Comparison of ENCODE assay signal across 23 mouse cellular contexts in genomic region chr5:5005633-5006032, GRCm38 (mm10).
A peak's percentile ranks its signal among the peaks of the same experiment; 100 is the strongest.
DNase-seq lines count a peak whose midpoint lies in the region; TF ChIP-seq lines count a peak whose summit lies in the region.
"Had no signal": no experiment of that assay in that cellular context is flagged by ENCODE, and none has a peak within 500 bp of the region (broad histone marks: within the 10 kb centered on the region; RNA-seq: fewer than 3 reads in every experiment).

No protein-coding gene starts in this region.

- H3K79me2 ChIP-seq in CH12.LX (replicated peaks; ENCODE audit: control insufficient read depth, extremely low read depth, insufficient read depth, poor library complexity, severe bottlenecking) (no peaks in the 10 kb centered on the region), myocyte (ENCODE audit: control insufficient read depth, insufficient read depth) (no peaks in the 10 kb centered on the region)

- H3K27me3 ChIP-seq in CH12.LX (replicated peaks) = no peaks in the 10 kb centered on the region
- H3K27me3 ChIP-seq in myocyte (ENCODE audit: control insufficient read depth, insufficient read depth, insufficient read length) = no peaks in the 10 kb centered on the region
- H3K27me3 ChIP-seq: embryonic facial prominence, embryonic 12.5 days; forebrain, embryonic 13.5 days; forebrain, embryonic 15.5 days; Patski had no signal

- no peak overlapping the region for H3K4me3 ChIP-seq in left cerebral cortex, adult 2 months
- H3K4me3 ChIP-seq in CH12.LX (replicated peaks in 1 of 3; ENCODE audit: low read depth in 2 of 3, low read length in 2 of 3, poor library complexity in 1 of 3) = no peak overlapping the region
- H3K4me3 ChIP-seq in myocyte = no peak overlapping the region
- H3K4me3 ChIP-seq: embryonic facial prominence, embryonic 10.5 days; embryonic facial prominence, embryonic 12.5 days; forebrain, embryonic 13.5 days; forebrain, embryonic 15.5 days had no signal

- TF ChIP-seq RAD21 in CH12.LX (IDR thresholded peaks at IDR 0.05; ENCODE audit: low read depth, low read length) = no peak

- dilution Hi-C loops in CH12.LX (cut with MboI; ENCODE audit: extremely low pct_ligation_motif_present, extremely low pct_unique_long_range_greater_than_20kb, low sequenced_read_pairs) = no loop called here

- no peak overlapping the region for H3ac ChIP-seq in myocyte (ENCODE audit: control insufficient read depth, insufficient read length)

- peaks cover 4 to 18% of the 10 kb centered on the region in 2 experiments; a peak in 2 of 4 replicates for H3K4me1 ChIP-seq in CH12.LX (ENCODE audit: control insufficient read depth in 1 of 2, insufficient read depth in 2 of 2)
- H3K4me1 ChIP-seq: embryonic facial prominence, embryonic 10.5 days; embryonic facial prominence, embryonic 12.5 days had no signal

- peak overlapping the region; percentile 3; the same call in 1 of the 2 replicates for H3K27ac ChIP-seq in left cerebral cortex, adult 2 months
- no peak overlapping the region for H3K27ac ChIP-seq in CH12.LX (ENCODE audit: insufficient read depth, low read depth)
- H3K27ac ChIP-seq: embryonic facial prominence, embryonic 10.5 days; embryonic facial prominence, embryonic 12.5 days; forebrain, embryonic 13.5 days; forebrain, embryonic 15.5 days had no signal

- no peak for DNase-seq in left cerebral cortex, adult 2 months (ENCODE audit: extremely low spot score in 1 of 2, low spot score in 2 of 2)
- DNase-seq in left cerebral cortex, adult 9 months (ENCODE audit: low spot score in 2 of 2) = no peak
- DNase-seq in CH12.LX (ENCODE audit: extremely low read depth) (peak; percentile 10), adipocyte (ENCODE audit: low spot score) (peak; percentile 12)
- DNase-seq in ovary, postnatal 14 days (ENCODE audit: low spot score) = no peak
- DNase-seq in kidney, adult 11 months = no peak
- no peak for DNase-seq in layer of hippocampus, adult 18-20 months (ENCODE audit: low spot score in 2 of 2)
- DNase-seq: adrenal gland, adult 2 months; adrenal gland, postnatal 10 days; adrenal gland, postnatal 25 days; B cell, adult 2 months; cerebellum, adult 11-12 months; cerebellum, adult 2 months; cerebellum, adult 9-10 months; cerebellum, postnatal 10 days; cerebellum, postnatal 25 days; forebrain, postnatal 0 days had no signal

- in situ Hi-C loops in CH12.LX (cut with MboI; ENCODE audit: low pct_ligation_motif_present, low pct_unique_long_range_greater_than_20kb, low sequenced_read_pairs) = no loop called here

- H3K4me2 ChIP-seq in CH12.LX (ENCODE audit: insufficient read depth, low read depth, poor library complexity, severe bottlenecking) (no peak overlapping the region), myocyte (ENCODE audit: low read depth) (no peak overlapping the region)
- H3K4me2 ChIP-seq: embryonic facial prominence, embryonic 12.5 days; forebrain, embryonic 13.5 days; forebrain, embryonic 15.5 days had no signal

- TF ChIP-seq EP300 in CH12.LX (IDR thresholded peaks at IDR 0.05; ENCODE audit: low read length) = no peak

- no peaks in the 10 kb centered on the region for H3K9me3 ChIP-seq in CH12.LX (replicated peaks; ENCODE audit: low read length)
- H3K9me3 ChIP-seq: embryonic facial prominence, embryonic 10.5 days; embryonic facial prominence, embryonic 12.5 days; forebrain, embryonic 13.5 days; forebrain, embryonic 15.5 days had no signal

- no peak overlapping the region for H3K9ac ChIP-seq in CH12.LX (ENCODE audit: insufficient read depth, low read depth)
- H3K9ac ChIP-seq: embryonic facial prominence, embryonic 12.5 days; forebrain, embryonic 13.5 days; forebrain, embryonic 15.5 days; forebrain, postnatal 0 days had no signal

- peaks cover 0 to 4% of the 10 kb centered on the region in 2 experiments for H3K36me3 ChIP-seq in CH12.LX (replicated peaks in 1 of 2; ENCODE audit: control insufficient read depth in 1 of 2, insufficient read depth in 1 of 2, low read length in 1 of 2)
- H3K36me3 ChIP-seq in myocyte (ENCODE audit: control insufficient read depth, insufficient read depth) = peaks cover 15% of the 10 kb centered on the region
- H3K36me3 ChIP-seq: embryonic facial prominence, embryonic 10.5 days; embryonic facial prominence, embryonic 12.5 days; forebrain, embryonic 15.5 days had no signal

- intact Hi-C loops in left cerebral cortex, adult 2 months (cut with DNase I) = no loop called here

- TF ChIP-seq POLR2A in CH12.LX (IDR thresholded peaks at IDR 0.05; ENCODE audit: low read depth, low read length) (no peak), myocyte (IDR thresholded peaks at IDR 0.05; ENCODE audit: insufficient read length, low read depth) (no peak)

- TF ChIP-seq CTCF in left cerebral cortex, adult 2 months (IDR thresholded peaks at IDR 0.05) = no peak
- TF ChIP-seq CTCF in CH12.LX (conservative IDR thresholded peaks at IDR 0.05 in 1 of 2, IDR thresholded peaks at IDR 0.05 in 1 of 2; ENCODE audit: low read depth in 2 of 2, low read length in 2 of 2) = no peak

TF ChIP-seq in CH12.LX, 34 proteins besides CTCF, POLR2A, EP300 and RAD21:
- TF ChIP-seq UBTF (IDR thresholded peaks at IDR 0.05; ENCODE audit: low read depth, low read length) (no peak), HCFC1 (IDR thresholded peaks at IDR 0.05; ENCODE audit: low read depth, low read length) (no peak), ELF1 (IDR thresholded peaks at IDR 0.05; ENCODE audit: low read depth, low read length) (no peak), POLR2AphosphoS2 (IDR thresholded peaks at IDR 0.05; ENCODE audit: low read depth, low read length) (no peak), SIN3A (IDR thresholded peaks at IDR 0.05; ENCODE audit: low read length) (no peak), TBP (conservative IDR thresholded peaks at IDR 0.05; ENCODE audit: low read depth, low read length) (no peak), IRF4 (IDR thresholded peaks at IDR 0.05; ENCODE audit: low read depth, low read length) (no peak), MEF2A (IDR thresholded peaks at IDR 0.05; ENCODE audit: borderline replicate concordance, low read depth, low read length) (no peak), USF1 (IDR thresholded peaks at IDR 0.05; ENCODE audit: low read depth, low read length) (no peak), USF2 (conservative IDR thresholded peaks at IDR 0.05; ENCODE audit: low read depth, low read length) (no peak), ZC3H11A (IDR thresholded peaks at IDR 0.05; ENCODE audit: low read depth, low read length) (no peak), JUN (IDR thresholded peaks at IDR 0.05; ENCODE audit: insufficient read depth, low read depth, low read length) (no peak), E2F4 (IDR thresholded peaks at IDR 0.05; ENCODE audit: insufficient replicate concordance, low read depth, low read length) (no peak), TCF12 (IDR thresholded peaks at IDR 0.05; ENCODE audit: low read depth, low read length) (no peak)

TF ChIP-seq in myocyte, 11 proteins besides CTCF, POLR2A, EP300 and RAD21:
- peak in 1 of 3 experiments; percentile 7 for TF ChIP-seq MYOG (IDR thresholded peaks at IDR 0.05; ENCODE audit: control insufficient read depth in 1 of 3, insufficient read depth in 1 of 3, insufficient read length in 2 of 3, low read depth in 2 of 3)
- no peak for TF ChIP-seq SRF (IDR thresholded peaks at IDR 0.05; ENCODE audit: control insufficient read depth, insufficient read length, low read depth)
- TF ChIP-seq TCF12 (IDR thresholded peaks at IDR 0.05; ENCODE audit: insufficient read depth, poor library complexity, severe bottlenecking) = peak; percentile 13
- TF ChIP-seq USF1 (IDR thresholded peaks at IDR 0.05; ENCODE audit: low read depth) = no peak
- no peak for TF ChIP-seq REST (IDR thresholded peaks at IDR 0.05; ENCODE audit: insufficient read depth, insufficient read length)
- no peak for TF ChIP-seq MAX (IDR thresholded peaks at IDR 0.05; ENCODE audit: low read depth)
- TF ChIP-seq MYOD1 (IDR thresholded peaks at IDR 0.05; ENCODE audit: control insufficient read depth in 1 of 3, insufficient read length in 2 of 3, low read depth in 2 of 3) = peak; percentile 35 to 38 (median 36)

Comparison
In these comparisons a context has a peak if more than half of its experiments do, and no peak if none do; other contexts are left out.
1. DNase-seq: peak in CH12.LX (single experiment) and adipocyte (single experiment); none in left cerebral cortex, adult 2 months (0 of 2), left cerebral cortex, adult 9 months (0 of 2), ovary, postnatal 14 days (single experiment), kidney, adult 11 months (single experiment) and layer of hippocampus, adult 18-20 months (0 of 2).